Mouse (Mus musculus): ENCODE data around the gene Gm43064. TPM values are rescaled to one million over a fixed set of nuclear protein-coding genes. Genes with fewer than 3 reads are reported as not detected.

Gm43064 gene
- total and polyA plus RNA-seq, 2 experiments from 2014 or later: 0.37 to 0.50 TPM

DNA sequence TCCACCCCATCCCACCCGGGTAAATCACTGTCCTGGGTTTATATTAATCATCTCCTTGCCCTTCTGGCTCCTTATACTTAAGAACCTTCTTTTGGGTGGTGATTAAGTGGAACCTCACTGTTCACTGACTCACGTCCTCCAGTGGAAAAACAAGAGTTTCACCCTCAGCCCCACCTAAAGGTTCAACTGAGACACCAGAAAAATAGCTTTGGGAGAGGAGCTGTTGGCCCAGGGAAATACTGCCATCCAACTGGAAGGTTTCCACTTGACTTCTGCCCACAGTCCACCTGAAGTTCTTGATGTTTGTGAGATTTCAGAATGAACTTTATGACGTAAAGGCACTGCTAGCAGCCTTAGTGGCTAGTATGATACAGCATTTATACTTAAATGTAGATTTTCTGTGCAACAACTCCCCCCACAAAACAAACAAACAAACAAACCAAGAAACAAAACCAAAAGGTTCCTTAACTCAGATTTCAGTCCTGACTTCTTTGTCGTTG lies 53.4 kb downstream of the Gm43064 start:
- DNase-seq (ENCODE audit: low spot score) (no peak), ATAC-seq (ENCODE audit: insufficient read depth, low read depth) (no peak)
- no peaks in the 10 kb centered on the region for H3K36me3 ChIP-seq (replicated peaks; ENCODE audit: control insufficient read depth, insufficient read depth, low read length)
- no peaks in the 10 kb centered on the region for H3K9me3 ChIP-seq (replicated peaks; ENCODE audit: control insufficient read depth, low read length)
- TF ChIP-seq CTCF (IDR thresholded peaks at IDR 0.05; ENCODE audit: low read depth) (no peak), EP300 (IDR thresholded peaks at IDR 0.05; ENCODE audit: low read depth) (no peak)
- no peak overlapping the region for H3K4me3 ChIP-seq (ENCODE audit: low read depth, low read length)
- no peak overlapping the region for H3K4me2 ChIP-seq (ENCODE audit: low read depth, low read length)
- no peak overlapping the region for H3K27ac ChIP-seq (ENCODE audit: low read depth)
- no peak overlapping the region for H3K9ac ChIP-seq (replicated peaks; ENCODE audit: low read depth, low read length)
- 74% methylated on average over 4 of the region's 4 CpGs for WGBS
- H3K27me3 ChIP-seq (ENCODE audit: control insufficient read depth, insufficient read depth, low read length): no peaks in the 10 kb centered on the region
- H3K4me1 ChIP-seq (ENCODE audit: control insufficient read depth, insufficient read depth): 0 out of 2 replicates have a peak, but pooled peaks cover 4% of the 10 kb centered on the region

DNA sequence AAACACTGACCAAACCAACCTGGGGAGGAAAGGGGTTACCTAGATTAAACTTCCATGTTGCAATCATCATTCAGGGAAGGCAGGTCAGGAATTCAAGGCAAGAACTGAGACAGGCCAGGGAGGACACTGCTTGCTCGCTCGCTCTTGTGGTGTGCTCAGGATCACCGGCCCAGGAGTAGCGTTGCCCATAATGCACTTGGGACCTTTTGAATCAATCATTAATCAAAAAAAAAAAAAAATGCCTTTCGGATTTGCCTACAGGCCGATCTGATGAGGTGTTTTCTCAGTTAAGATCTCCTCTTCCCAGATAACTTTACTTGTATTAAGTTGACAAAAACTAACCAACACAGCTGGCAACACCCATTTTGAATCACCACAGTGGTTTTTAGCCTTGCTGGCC lies 54.8 kb downstream of the Gm43064 start:
- Histone ChIP-seq H3K27me3 (ENCODE audit: control insufficient read depth, insufficient read depth, low read length) (no peaks in the 10 kb centered on the region), H3K4me1 (ENCODE audit: control insufficient read depth, insufficient read depth) (0 out of 2 replicates have a peak, but pooled peaks cover 4% of the 10 kb centered on the region), H3K9me3 (replicated peaks; ENCODE audit: control insufficient read depth, low read length) (no peaks in the 10 kb centered on the region), H3K4me3 (ENCODE audit: low read depth, low read length) (no peak overlapping the region), H3K36me3 (replicated peaks; ENCODE audit: control insufficient read depth, insufficient read depth, low read length) (no peaks in the 10 kb centered on the region), H3K4me2 (ENCODE audit: low read depth, low read length) (no peak overlapping the region), H3K27ac (ENCODE audit: low read depth) (no peak overlapping the region), H3K9ac (replicated peaks; ENCODE audit: low read depth, low read length) (no peak overlapping the region)
- no peak for DNase-seq (ENCODE audit: low spot score)
- ATAC-seq (ENCODE audit: insufficient read depth, low read depth): no peak
- TF ChIP-seq EP300 (IDR thresholded peaks at IDR 0.05; ENCODE audit: low read depth) (no peak), CTCF (IDR thresholded peaks at IDR 0.05; ENCODE audit: low read depth) (no peak)
- 91% methylated on average over 6 of the region's 6 CpGs for WGBS

DNA sequence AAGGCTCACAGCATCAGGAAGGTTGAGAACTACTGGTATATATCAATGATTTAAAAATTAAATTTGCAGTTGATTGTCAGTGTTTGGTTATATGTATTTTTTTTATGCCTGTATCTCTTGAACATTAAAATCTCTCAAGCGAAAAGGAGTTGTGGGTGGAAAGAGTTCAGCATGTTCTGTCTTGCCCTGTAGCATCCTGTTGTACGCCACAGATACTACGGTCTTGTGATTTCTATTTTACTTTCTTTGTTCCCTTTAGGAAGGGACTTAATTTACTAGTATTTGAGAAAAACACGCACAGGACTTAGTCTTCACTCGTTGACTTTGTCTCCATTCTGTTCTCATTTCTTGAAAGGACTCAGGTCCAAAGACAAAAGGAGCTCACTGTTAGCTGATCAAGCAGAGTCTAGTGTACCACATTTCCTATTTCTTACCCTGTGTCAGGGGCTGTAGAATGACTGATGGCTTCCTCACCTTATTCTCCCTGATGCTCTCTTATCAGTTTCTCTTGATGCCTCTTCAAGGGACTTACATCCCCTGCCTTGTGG lies 58.1 kb downstream of the Gm43064 start:
- 84% methylated on average over 5 of the region's 5 CpGs for WGBS
- H3K27ac ChIP-seq (ENCODE audit: low read depth): no peak overlapping the region
- no peaks in the 10 kb centered on the region for H3K4me1 ChIP-seq (ENCODE audit: control insufficient read depth, insufficient read depth)
- H3K27me3 ChIP-seq (ENCODE audit: control insufficient read depth, insufficient read depth, low read length): no peaks in the 10 kb centered on the region
- no peak overlapping the region for H3K4me3 ChIP-seq (ENCODE audit: low read depth, low read length)
- TF ChIP-seq EP300 (IDR thresholded peaks at IDR 0.05; ENCODE audit: low read depth) (no peak), CTCF (IDR thresholded peaks at IDR 0.05; ENCODE audit: low read depth) (no peak)
- no peak for DNase-seq (ENCODE audit: low spot score)
- ATAC-seq (ENCODE audit: insufficient read depth, low read depth): no peak
- no peak overlapping the region for H3K4me2 ChIP-seq (ENCODE audit: low read depth, low read length)
- no peak overlapping the region for H3K9ac ChIP-seq (replicated peaks; ENCODE audit: low read depth, low read length)
- H3K9me3 ChIP-seq (replicated peaks; ENCODE audit: control insufficient read depth, low read length): no peaks in the 10 kb centered on the region
- no peaks in the 10 kb centered on the region for H3K36me3 ChIP-seq (replicated peaks; ENCODE audit: control insufficient read depth, insufficient read depth, low read length)

- Histone ChIP-seq H3K4me3 (ENCODE audit: low read depth, low read length) (no peak overlapping the region), H3K27ac (ENCODE audit: low read depth) (no peak overlapping the region), H3K4me2 (ENCODE audit: low read depth, low read length) (no peak overlapping the region), H3K9ac (replicated peaks; ENCODE audit: low read depth, low read length) (no peak overlapping the region), H3K27me3 (ENCODE audit: control insufficient read depth, insufficient read depth, low read length) (no peaks in the 10 kb centered on the region), H3K9me3 (replicated peaks; ENCODE audit: control insufficient read depth, low read length) (no peaks in the 10 kb centered on the region), H3K4me1 (ENCODE audit: control insufficient read depth, insufficient read depth) (no peaks in the 10 kb centered on the region), H3K36me3 (replicated peaks; ENCODE audit: control insufficient read depth, insufficient read depth, low read length) (no peaks in the 10 kb centered on the region)
- TF ChIP-seq CTCF (IDR thresholded peaks at IDR 0.05; ENCODE audit: low read depth) (no peak), EP300 (IDR thresholded peaks at IDR 0.05; ENCODE audit: low read depth) (no peak)
- 74% methylated on average over 4 of the region's 4 CpGs for WGBS
- DNase-seq (ENCODE audit: low spot score) (no peak), ATAC-seq (ENCODE audit: insufficient read depth, low read depth) (no peak)
Observed at GRCm38 (mm10) chr3:103868008-103868407, 58.6 kb downstream of the Gm43064 start.

GRCm38 (mm10) chr3:103872663-103873098 lies 63.3 kb downstream of the Gm43064 start:
- ATAC-seq (ENCODE audit: insufficient read depth, low read depth) (no peak), DNase-seq (ENCODE audit: low spot score) (no peak)
- no peak overlapping the region for H3K4me2 ChIP-seq (ENCODE audit: low read depth, low read length)
- no peaks in the 10 kb centered on the region for H3K4me1 ChIP-seq (ENCODE audit: control insufficient read depth, insufficient read depth)
- H3K27ac ChIP-seq (ENCODE audit: low read depth): no peak overlapping the region
- TF ChIP-seq EP300 (IDR thresholded peaks at IDR 0.05; ENCODE audit: low read depth) (no peak), CTCF (IDR thresholded peaks at IDR 0.05; ENCODE audit: low read depth) (no peak)
- no peaks in the 10 kb centered on the region for H3K36me3 ChIP-seq (replicated peaks; ENCODE audit: control insufficient read depth, insufficient read depth, low read length)
- no peak overlapping the region for H3K9ac ChIP-seq (replicated peaks; ENCODE audit: low read depth, low read length)
- 63% methylated on average over 3 of the region's 3 CpGs for WGBS
- H3K27me3 ChIP-seq (ENCODE audit: control insufficient read depth, insufficient read depth, low read length): no peaks in the 10 kb centered on the region
- no peaks in the 10 kb centered on the region for H3K9me3 ChIP-seq (replicated peaks; ENCODE audit: control insufficient read depth, low read length)
- no peak overlapping the region for H3K4me3 ChIP-seq (ENCODE audit: low read depth, low read length)

GRCm38 (mm10) chr3:103874329-103874728 lies 65.0 kb downstream of the Gm43064 start:
- Histone ChIP-seq H3K4me3 (ENCODE audit: low read depth, low read length) (no peak overlapping the region), H3K9ac (replicated peaks; ENCODE audit: low read depth, low read length) (no peak overlapping the region), H3K4me2 (ENCODE audit: low read depth, low read length) (no peak overlapping the region), H3K27ac (ENCODE audit: low read depth) (no peak overlapping the region), H3K4me1 (ENCODE audit: control insufficient read depth, insufficient read depth) (no peaks in the 10 kb centered on the region), H3K36me3 (replicated peaks; ENCODE audit: control insufficient read depth, insufficient read depth, low read length) (no peaks in the 10 kb centered on the region), H3K9me3 (replicated peaks; ENCODE audit: control insufficient read depth, low read length) (no peaks in the 10 kb centered on the region), H3K27me3 (ENCODE audit: control insufficient read depth, insufficient read depth, low read length) (no peaks in the 10 kb centered on the region)
- no peak for DNase-seq (ENCODE audit: low spot score)
- TF ChIP-seq CTCF (IDR thresholded peaks at IDR 0.05; ENCODE audit: low read depth) (no peak), EP300 (IDR thresholded peaks at IDR 0.05; ENCODE audit: low read depth) (no peak)
- WGBS: 46% methylated on average over 7 of the region's 7 CpGs
- no peak for ATAC-seq (ENCODE audit: insufficient read depth, low read depth)

Measured in heart, postnatal 0 days (tissue).